Mouse (Mus musculus) midbrain, embryonic 10.5 days (tissue): ENCODE data around the gene Tppp2. TPM values are rescaled to one million over a fixed set of nuclear protein-coding genes. Genes with fewer than 3 reads are reported as not detected.
"Not testable (repeated sequence)": the region's sequence is repeated elsewhere in the genome, so short reads cannot be mapped to it uniquely, and the experiment has no call there.

ENCODE experiments used
- DNase-seq: peaks from one replicate; pipeline ENCODE4 v3.0.0-alpha.2; 2017; ENCODE audit warnings: low spot score
- H3K27ac ChIP-seq: fragments of 300-500 bp; sonication (generic); replicated peaks from 2 replicates; pipeline ENCODE4 v1.5.1; 2016; ENCODE audit warnings: mild to moderate bottlenecking
- H3K27me3 ChIP-seq: fragments of 300-500 bp; sonication (generic); 2 replicates; pipeline ENCODE4 v1.6.1; 2016; ENCODE audit warnings: low read depth, mild to moderate bottlenecking; ENCODE audit not compliant: poor library complexity, severe bottlenecking
- H3K36me3 ChIP-seq: fragments of 300-500 bp; sonication (generic); 2 replicates; pipeline ENCODE4 v1.6.1; 2016; ENCODE audit warnings: mild to moderate bottlenecking, moderate library complexity
- H3K4me1 ChIP-seq: fragments of 300-500 bp; sonication (generic); 2 replicates; pipeline ENCODE4 v1.6.1; 2016
- H3K4me3 ChIP-seq: fragments of 300-500 bp; sonication (generic); 2 replicates; pipeline ENCODE4 v1.5.1; 2016; ENCODE audit warnings: mild to moderate bottlenecking, moderate library complexity
- H3K9me3 ChIP-seq: fragments of 300-500 bp; sonication (generic); replicated peaks from 2 replicates; pipeline ENCODE4 v1.6.1; 2016; ENCODE audit warnings: mild to moderate bottlenecking
- WGBS: fragments of 180-500 bp; shearing (Covaris S2); methylation state at CpG from one replicate; pipeline ENCODE4 v1.1.7; 2016; 5-methylcytosine and 5-hydroxymethylcytosine counted together
- polyA plus RNA-seq: library from polyadenylated mRNA; unstranded; fragments of >200 nt; fragmentation: Nextera tagmentation; extraction: Ambion mirVana; gene quantifications from 2 replicates; pipeline ENCODE4 v1.2.1, GENCODE M21; 2016

Tppp2 gene
- polyA plus RNA-seq, 1 experiment from 2014 or later = not detected

GRCm38 (mm10) chr14:51913960-51914762 lies 4.1 kb upstream of the Tppp2 start, which contains the start of gene Ndrg2:
Ndrg2 (minus strand) TSS chr14:51914158.
- Histone ChIP-seq H3K9me3 (no peaks in the 10 kb centered on the region), H3K27ac (peak within 1 kb of the TSS; percentile 72), H3K36me3 (no peaks in the 10 kb centered on the region), H3K27me3 (peaks cover 48% of the 10 kb centered on the region), H3K4me3 (peak within 1 kb of the TSS; percentile 63), H3K4me1 (peaks cover 26% of the 10 kb centered on the region)
- WGBS = 3% methylated on average over 23 of the region's 23 CpGs
- DNase-seq = peak; percentile 47

- no peaks in the 10 kb centered on the region for H3K9me3 ChIP-seq
- H3K4me3 ChIP-seq = no peak overlapping the region
- 49% methylated on average over 3 of the region's 3 CpGs for WGBS
- no peak for DNase-seq
- peaks cover 26% of the 10 kb centered on the region for H3K4me1 ChIP-seq
- H3K36me3 ChIP-seq = no peaks in the 10 kb centered on the region
- no peak overlapping the region for H3K27ac ChIP-seq
- H3K27me3 ChIP-seq = peaks cover 48% of the 10 kb centered on the region
Measured at GRCm38 (mm10) chr14:51915030-51915429, 3.2 kb upstream of the Tppp2 start.

- Histone ChIP-seq H3K9me3 (no peaks in the 10 kb centered on the region), H3K36me3 (no peaks in the 10 kb centered on the region), H3K4me3 (no peak overlapping the region), H3K27me3 (peaks cover 41% of the 10 kb centered on the region), H3K4me1 (peaks cover 26% of the 10 kb centered on the region), H3K27ac (no peak overlapping the region)
- no peak for DNase-seq
- 90% methylated on average over 4 of the region's 4 CpGs for WGBS
Measured at GRCm38 (mm10) chr14:51916539-51916938, 1.7 kb upstream of the Tppp2 start.

GRCm38 (mm10) chr14:51918966-51919365 lies 741 bp downstream of the Tppp2 start:
- H3K27ac ChIP-seq = no peak overlapping the region
- no peak overlapping the region for H3K4me3 ChIP-seq
- 85% methylated on average over 4 of the region's 4 CpGs for WGBS
- no peaks in the 10 kb centered on the region for H3K9me3 ChIP-seq
- no peak for DNase-seq
- peaks cover 16% of the 10 kb centered on the region for H3K27me3 ChIP-seq
- H3K36me3 ChIP-seq = no peaks in the 10 kb centered on the region
- peaks cover 9% of the 10 kb centered on the region for H3K4me1 ChIP-seq

- no peak for DNase-seq
- Histone ChIP-seq H3K36me3 (no peaks in the 10 kb centered on the region), H3K4me1 (no peaks in the 10 kb centered on the region), H3K27ac (no peak overlapping the region), H3K9me3 (no peaks in the 10 kb centered on the region), H3K4me3 (no peak overlapping the region), H3K27me3 (no peaks in the 10 kb centered on the region)
- 88% methylated on average over 16 of the region's 16 CpGs for WGBS
Measured at GRCm38 (mm10) chr14:51921759-51922570, 3.7 kb downstream of the Tppp2 start.

- no peak for DNase-seq
- H3K27ac ChIP-seq = no peak within 1 kb of the TSS
- H3K36me3 ChIP-seq = no peaks in the 10 kb centered on the region
- no peaks in the 10 kb centered on the region for H3K4me1 ChIP-seq
- 90% methylated on average over 7 of the region's 7 CpGs for WGBS
- H3K9me3 ChIP-seq = no peaks in the 10 kb centered on the region
- H3K27me3 ChIP-seq = no peaks in the 10 kb centered on the region
- H3K4me3 ChIP-seq = no peak within 1 kb of the TSS
Measured at GRCm38 (mm10) chr14:51922571-51922865, 4.3 kb downstream of the Tppp2 start, which contains the start of gene Rnase13. Rnase13 (minus strand) TSS chr14:51922773.

- WGBS = 89% methylated on average over 2 of the region's 2 CpGs
- Histone ChIP-seq H3K4me1 (no peaks in the 10 kb centered on the region), H3K4me3 (no peak overlapping the region), H3K27me3 (no peaks in the 10 kb centered on the region), H3K9me3 (no peaks in the 10 kb centered on the region), H3K27ac (no peak overlapping the region), H3K36me3 (no peaks in the 10 kb centered on the region)
- DNase-seq = no peak
Measured at GRCm38 (mm10) chr14:51922910-51923309, 4.7 kb downstream of the Tppp2 start.

- no peaks in the 10 kb centered on the region for H3K36me3 ChIP-seq
- no peak overlapping the region for H3K4me3 ChIP-seq
- WGBS = 71% methylated on average over 4 of the region's 4 CpGs
- no peaks in the 10 kb centered on the region for H3K27me3 ChIP-seq
- no peak for DNase-seq
- no peaks in the 10 kb centered on the region for H3K9me3 ChIP-seq
- H3K27ac ChIP-seq = no peak overlapping the region
- H3K4me1 ChIP-seq = no peaks in the 10 kb centered on the region
Measured at GRCm38 (mm10) chr14:51923492-51923891, 5.3 kb downstream of the Tppp2 start.

- not testable (repeated sequence) for H3K4me3 ChIP-seq, H3K4me1 ChIP-seq, DNase-seq, H3K27ac ChIP-seq, H3K27me3 ChIP-seq, H3K9me3 ChIP-seq, H3K36me3 ChIP-seq
- 93% methylated on average over 11 of the region's 11 CpGs for WGBS
Measured at GRCm38 (mm10) chr14:51926930-51927329, 8.7 kb downstream of the Tppp2 start.

- no peak overlapping the region for H3K4me3 ChIP-seq
- WGBS = 89% methylated on average over 8 of the region's 8 CpGs
- H3K27me3 ChIP-seq = no peaks in the 10 kb centered on the region
- H3K36me3 ChIP-seq = no peaks in the 10 kb centered on the region
- H3K27ac ChIP-seq = no peak overlapping the region
- H3K9me3 ChIP-seq = no peaks in the 10 kb centered on the region
- no peak for DNase-seq
- no peaks in the 10 kb centered on the region for H3K4me1 ChIP-seq
Measured at GRCm38 (mm10) chr14:51929309-51929943, 11.2 kb downstream of the Tppp2 start.

- Histone ChIP-seq H3K4me1 (no peaks in the 10 kb centered on the region), H3K4me3 (no peak overlapping the region), H3K9me3 (no peaks in the 10 kb centered on the region), H3K27me3 (no peaks in the 10 kb centered on the region), H3K27ac (no peak overlapping the region), H3K36me3 (no peaks in the 10 kb centered on the region)
- 74% methylated on average over 9 of the region's 9 CpGs for WGBS
- DNase-seq = no peak
Measured at GRCm38 (mm10) chr14:51929968-51930367, 11.7 kb downstream of the Tppp2 start.

GRCm38 (mm10) chr14:51930824-51931223 lies 12.6 kb downstream of the Tppp2 start:
- no peak overlapping the region for H3K4me3 ChIP-seq
- H3K4me1 ChIP-seq = no peaks in the 10 kb centered on the region
- WGBS = 42% methylated on average over 5 of the region's 5 CpGs
- H3K27ac ChIP-seq = no peak overlapping the region
- peak; percentile 51 for DNase-seq
- H3K36me3 ChIP-seq = no peaks in the 10 kb centered on the region
- no peaks in the 10 kb centered on the region for H3K27me3 ChIP-seq
- H3K9me3 ChIP-seq = no peaks in the 10 kb centered on the region
